Mouse (Mus musculus) CD4-positive, CD25-positive, alpha-beta regulatory T cell, adult 4 months (primary cell): Measurements from ENCODE around the gene Sh3gl1. TPM values are rescaled to one million over a fixed set of nuclear protein-coding genes. Genes with fewer than 3 reads are reported as not detected.

Source experiments
- ATAC-seq: one replicate; pipeline ENCODE4 v1.8.0; 2017
- polyA plus RNA-seq, 2 experiments: library from polyadenylated mRNA; unstranded; fragments of 100-300 nt; shearing (Covaris generic); gene quantifications; one replicate each; pipeline ENCODE4 v1.2.1; 2017

Sh3gl1 gene
- polyA plus RNA-seq, 2 experiments from 2014 or later: 93.7 to 110 TPM

DNA sequence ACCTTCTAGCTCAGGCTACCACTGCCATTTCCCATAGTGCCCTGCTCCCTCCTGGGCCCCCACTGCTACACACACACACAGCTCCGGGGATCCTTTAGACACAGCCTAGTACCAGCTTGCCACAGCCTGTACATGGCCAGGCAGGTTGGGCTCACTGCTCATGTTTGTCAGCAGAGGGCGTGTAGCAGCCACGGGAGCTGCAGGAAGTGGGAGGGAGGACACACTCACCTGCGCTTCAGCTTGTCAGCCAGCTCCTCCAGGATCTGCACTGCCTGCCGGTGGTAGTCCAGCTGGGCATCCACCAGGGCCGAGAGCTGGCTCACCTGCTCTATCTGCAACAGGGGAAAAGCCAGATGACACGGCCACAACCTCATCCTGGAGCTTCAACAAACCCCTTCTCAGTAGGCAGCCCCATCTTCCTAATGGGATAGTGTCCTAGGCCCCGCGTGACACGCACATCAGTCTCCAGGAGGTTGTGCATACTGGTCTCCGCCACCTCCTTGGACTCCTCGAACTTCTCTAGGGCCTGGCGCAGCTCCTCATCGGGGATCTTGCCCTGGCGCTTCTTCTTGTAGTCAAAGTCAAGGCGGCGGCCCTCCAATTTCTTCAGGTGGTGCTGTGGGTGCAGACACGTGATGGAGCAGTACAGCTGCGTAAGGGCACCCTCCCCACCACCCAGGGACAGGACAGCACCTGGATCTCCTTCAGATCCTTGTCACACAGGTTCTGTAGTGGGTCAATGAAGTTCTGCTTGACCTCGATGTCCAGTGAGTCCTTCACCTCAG is 17.9 kb downstream of the Sh3gl1 start:
- ATAC-seq: peak; percentile 37

DNA sequence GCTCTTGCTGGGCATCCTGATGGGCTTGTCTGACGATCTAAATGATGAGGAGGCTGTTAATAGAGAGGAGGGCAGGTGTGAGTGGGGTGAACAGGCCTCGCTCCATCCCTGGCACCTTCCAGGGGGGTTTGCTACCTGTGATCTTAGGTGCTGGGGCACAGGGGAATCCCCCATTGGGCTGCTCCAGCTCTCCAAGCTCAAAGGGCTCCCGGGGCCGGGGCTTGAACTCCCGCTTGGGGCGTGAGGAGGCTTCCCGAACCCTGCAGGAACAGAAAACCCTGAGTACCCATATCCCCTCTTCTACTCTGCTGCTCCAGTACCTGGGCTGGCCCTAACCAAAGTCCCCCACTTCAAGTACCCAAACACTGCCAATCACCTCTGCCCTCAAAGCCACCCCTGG is 18.6 kb downstream of the Sh3gl1 start:
- ATAC-seq: no peak

DNA sequence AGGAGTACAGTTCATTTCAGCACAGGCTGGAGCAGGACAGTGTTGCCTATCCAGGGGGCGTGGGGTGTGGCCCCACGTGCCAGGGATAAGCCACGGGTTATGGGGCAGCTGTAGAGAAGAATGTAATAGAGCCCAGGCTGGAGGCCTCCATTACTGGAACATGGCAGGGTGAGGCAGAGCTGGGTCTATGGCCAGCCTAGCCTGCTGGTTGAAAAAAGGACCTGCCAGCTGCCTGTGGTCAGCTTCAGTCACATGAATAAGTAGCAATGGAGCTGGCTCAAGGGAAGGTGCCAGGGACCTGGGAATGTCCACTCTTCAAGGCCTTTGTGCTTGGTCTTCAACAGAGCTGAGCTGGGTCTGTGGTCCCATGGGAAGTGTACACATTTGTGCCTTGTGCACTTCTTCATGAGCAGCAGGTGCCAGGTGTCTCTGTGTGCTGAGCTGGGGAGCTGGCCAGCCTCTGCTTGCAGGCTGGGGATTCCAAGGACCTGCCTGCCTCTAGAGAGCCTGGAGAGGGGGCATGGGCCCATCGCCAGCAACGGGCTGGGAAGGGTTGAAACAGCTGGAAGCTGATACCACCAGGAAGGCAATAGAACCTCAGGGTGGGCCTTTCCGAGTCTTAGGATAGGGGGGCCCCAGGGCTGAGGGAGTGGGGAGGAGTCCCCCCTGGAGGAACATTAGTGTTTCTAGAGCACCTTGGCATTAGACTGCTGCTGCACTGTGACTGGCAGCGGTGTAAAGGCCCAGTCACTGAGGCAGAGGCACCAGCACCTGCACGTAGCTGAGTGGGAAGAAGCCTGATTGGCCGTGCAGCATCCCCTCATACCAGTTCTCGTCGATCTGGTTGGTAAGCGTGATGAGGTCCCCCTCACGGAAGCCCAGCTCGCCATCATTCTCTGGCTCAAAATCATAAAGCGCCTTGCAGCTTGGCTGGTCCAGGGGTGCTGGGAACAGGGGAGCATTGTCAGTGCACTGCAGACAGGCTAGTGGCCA is 19.3 kb downstream of the Sh3gl1 start:
- no peak for ATAC-seq

DNA sequence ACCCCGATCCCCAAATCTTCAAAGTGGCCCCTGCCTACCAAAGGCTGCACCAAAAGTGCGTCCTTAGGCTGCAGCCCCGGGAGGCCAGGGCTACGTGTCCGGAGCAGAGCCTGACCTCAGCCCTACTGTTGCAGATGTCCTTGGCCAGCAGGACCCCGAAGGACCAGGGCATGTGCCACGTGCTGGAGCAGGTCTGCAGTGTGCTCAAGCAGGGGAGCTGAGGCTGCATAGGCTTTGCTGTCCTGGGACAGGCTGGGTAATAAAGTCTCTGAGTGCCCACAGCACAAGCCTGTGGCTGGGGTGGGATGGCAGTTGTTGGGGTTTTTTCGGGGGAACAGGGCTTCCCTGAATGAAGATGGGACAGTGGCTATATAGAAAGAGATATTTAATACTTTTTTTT is 20.1 kb downstream of the Sh3gl1 start:
- no peak for ATAC-seq

DNA sequence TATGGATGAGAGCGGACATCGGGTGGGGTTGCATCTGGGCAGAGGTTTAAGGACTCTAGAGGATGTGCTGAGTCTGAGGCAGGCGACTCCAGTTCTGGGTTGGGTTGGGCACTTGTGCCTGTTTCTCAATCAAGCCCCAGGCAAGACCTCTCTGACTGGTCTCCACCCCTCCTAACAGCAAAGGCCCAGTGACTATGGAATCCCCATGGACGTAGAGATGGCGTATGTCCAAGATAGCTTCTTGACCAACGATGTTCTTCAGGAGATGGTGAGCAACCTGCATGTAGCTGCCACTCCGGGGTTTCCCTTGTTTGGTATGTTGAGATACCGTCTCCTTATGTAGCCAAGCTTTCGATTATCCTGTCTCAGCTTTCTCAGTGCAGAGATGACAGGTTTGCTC is 21.1 kb downstream of the Sh3gl1 start:
- ATAC-seq: no peak

DNA sequence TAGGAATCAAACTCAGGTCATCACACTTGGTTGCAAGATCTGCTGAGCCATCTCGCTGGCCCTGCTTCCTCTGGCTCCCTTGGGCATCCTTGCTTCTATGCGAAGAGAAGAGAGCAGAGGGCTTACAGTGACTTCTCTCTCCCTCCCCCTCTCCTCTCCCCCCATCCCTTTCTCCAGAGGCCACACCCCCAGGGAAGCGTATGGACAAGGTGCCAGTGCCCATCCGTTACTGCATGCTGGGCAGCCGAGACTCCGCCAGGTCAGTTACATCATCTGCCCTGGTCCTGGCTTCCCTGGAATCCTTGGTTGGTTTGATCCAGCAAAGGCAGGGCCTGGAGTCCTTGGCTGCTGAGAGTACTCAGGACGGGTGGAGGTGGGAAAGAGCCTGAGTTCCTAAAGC is 25.0 kb downstream of the Sh3gl1 start:
- no peak for ATAC-seq

DNA sequence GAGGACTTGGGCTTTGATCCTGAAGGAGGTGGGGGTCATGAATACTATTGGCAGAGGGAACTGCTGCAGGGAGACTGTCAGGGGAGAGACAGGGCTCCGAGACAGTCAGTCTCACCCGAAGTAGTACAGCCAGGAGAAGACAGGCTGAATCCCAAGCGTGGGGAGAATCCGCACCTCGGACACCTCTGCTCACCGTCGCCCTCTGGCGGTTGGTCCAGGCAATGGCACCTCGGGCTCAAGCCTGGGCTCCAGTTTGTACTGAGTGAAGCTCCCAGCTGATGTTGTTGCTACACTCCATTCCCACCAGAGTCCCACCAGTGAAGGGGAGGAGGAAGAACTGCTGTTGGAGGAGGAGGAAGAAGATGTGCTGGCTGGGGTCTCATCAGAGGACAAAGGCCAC is 25.8 kb downstream of the Sh3gl1 start:
- ATAC-seq: no peak

DNA sequence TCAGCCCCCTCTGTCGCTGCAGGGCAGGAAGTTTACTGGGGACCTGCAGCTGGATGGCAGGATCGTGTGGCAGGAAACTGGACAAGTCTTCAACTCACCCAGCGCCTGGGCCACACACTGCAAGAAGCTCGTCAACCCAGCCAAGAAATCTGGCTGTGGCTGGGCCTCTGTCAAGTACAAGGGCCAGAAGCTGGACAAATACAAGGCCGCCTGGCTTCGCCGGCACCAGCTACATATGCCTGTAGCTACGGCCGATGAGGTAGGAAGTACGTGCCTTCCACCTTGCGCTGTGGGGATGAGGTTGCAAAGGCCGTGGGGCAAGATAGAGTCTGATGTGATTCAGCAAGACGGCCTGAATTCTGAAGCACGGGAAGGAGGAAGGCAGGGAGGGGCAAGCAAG is 26.2 kb downstream of the Sh3gl1 start:
- ATAC-seq: no peak

DNA sequence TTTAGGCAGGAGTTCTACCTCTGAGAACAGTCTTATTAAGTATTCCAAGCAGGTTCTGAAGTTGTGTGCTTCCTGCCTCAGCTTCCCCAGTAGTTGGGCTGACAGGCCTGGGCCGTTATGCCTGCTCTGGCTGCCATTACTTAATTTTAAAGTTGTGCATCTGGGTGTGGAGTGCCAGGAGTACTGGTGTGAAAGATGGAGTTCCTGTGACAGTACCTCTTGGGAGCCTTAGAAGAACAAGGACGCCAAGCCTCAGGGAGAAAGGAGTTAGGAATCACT is 26.5 kb downstream of the Sh3gl1 start:
- no peak for ATAC-seq

DNA sequence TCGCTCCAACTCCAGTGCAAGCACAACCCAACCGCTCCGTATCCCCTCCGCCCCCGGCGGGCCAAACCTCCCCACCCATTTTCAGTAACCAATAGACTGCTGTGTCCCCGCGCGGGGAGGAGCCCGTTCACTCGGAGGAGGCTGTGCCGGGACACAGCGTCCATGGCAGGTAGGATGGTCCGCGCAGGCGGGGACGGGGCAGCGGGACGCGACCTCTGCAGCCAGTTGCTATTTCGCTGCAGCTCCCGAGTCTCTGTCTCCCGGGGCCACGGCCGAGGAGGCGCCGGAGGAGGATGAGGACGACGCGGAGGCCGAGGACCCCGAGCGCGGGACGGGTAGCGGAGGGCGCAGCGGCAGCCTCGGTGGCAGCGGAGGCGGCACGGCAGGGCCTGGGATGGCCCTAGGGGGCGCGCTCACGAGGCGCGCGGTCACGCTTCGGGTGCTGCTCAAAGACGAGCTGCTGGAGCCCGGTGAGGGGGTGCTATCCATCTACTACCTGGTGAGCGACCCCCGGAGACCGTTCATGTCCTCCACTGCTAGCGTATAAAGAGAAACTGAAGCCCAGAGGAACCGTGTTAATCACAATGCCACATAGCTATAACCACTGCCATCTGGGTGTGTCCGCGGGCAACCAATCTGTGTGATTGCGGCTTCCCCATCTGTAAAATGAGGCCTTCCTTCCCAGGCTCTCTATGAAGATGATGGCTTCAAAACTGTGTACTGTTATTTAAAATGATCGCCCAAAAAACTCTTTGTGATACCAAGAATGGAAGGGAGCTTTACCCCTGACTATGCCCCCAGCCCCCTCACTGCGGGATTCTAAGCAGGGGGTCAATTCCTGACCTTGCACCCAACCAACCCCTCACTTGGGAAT is 27.1 kb downstream of the Sh3gl1 start:
- ATAC-seq: peak; percentile 84

DNA sequence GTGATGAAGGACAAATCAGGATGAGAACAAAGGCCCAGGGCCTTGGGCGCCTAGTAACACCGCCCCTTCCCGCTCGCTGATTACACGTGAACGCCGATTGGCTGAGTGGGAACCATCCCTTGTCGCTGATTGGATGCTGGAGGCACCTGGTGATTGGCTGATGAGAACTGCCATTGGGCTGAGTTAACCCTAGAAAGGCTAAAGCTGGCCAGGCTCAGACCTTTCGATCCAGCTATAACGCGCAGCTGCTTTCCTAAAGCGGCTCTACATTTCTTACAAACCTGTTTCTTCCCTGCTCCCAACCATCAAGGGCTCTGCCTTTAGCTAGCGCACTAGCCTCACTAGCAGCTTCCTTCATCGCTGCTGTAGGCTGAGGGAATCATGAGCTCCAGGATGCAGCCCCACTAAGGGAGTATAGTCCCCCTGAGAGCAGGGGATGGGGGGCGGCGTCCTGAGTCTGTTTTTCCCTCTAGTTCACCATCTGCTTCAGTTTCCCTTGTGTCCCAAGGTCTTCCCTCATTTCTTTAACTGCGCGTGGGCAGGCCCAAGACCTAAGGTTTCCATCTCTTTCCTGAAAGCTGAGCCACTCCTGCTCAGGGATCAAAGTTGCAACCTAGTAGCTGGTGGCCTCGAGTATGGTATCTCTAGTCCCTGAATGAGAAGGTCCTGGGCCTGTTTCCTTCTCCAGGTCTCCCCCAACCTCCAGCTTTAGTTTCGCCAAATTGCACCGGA is 27.9 kb downstream of the Sh3gl1 start:
- ATAC-seq: peak; percentile 88

DNA sequence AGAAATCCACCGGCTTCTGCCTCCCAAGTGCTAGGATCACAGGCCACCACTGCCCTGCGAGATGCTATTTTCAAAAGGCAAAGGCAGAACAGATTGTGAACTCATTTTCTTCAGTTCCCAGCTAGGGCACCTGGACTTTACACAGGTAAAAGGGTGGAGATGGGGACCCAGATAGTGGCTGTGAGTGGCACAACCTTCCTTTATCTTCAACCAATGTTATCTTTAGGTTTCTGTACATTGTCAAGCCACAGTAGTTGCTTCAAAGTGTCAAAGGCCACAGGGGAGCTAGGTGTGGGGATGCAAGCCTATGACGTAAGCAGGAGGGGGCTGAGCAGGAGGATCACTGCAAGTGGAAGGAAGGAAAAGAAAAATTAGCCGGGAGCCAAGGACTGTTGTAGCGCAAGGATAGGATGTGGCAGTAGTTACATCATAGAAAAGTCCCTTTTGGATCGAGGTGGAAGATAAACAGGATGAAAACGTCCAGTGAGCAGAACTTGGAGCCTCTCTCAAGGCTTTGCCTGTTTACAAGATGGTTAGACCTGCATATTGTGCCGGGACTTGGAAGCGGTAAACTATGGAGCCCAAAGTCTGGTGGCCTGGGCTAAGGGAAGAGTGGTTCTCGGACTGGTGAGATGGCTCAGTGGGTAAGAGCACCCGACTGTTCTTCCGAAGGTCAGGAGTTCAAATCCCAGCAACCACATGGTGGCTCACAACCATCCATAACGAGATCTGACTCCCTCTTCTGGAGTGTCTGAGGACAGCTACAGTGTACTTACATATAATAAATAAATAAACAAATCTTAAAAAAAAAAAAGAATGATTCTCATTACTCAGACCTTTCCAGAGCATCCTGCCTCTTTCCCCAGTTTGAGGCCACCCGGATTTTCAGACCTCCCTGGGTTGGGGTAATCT is 28.7 kb downstream of the Sh3gl1 start:
- peak; percentile 3 for ATAC-seq

DNA sequence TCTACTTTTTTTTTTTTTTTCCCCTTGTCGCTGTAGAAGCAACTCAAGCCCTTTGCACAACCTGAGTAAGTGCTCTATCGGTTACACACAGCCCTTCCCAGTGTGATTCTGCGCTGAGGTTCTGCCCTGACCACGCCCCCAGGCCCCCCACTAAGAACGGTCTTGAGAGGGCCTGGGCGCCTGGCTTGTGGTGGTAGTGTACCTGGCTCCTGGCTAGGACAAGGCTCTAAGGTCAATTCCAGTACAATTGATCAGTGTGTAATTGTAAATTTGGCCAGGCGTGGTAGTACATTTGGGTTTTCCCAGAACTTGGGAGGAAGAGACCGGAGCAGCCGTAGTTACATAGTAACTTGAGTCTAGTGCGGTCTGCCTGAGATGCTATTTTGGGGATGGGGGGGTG is 29.5 kb downstream of the Sh3gl1 start:
- no peak for ATAC-seq

DNA sequence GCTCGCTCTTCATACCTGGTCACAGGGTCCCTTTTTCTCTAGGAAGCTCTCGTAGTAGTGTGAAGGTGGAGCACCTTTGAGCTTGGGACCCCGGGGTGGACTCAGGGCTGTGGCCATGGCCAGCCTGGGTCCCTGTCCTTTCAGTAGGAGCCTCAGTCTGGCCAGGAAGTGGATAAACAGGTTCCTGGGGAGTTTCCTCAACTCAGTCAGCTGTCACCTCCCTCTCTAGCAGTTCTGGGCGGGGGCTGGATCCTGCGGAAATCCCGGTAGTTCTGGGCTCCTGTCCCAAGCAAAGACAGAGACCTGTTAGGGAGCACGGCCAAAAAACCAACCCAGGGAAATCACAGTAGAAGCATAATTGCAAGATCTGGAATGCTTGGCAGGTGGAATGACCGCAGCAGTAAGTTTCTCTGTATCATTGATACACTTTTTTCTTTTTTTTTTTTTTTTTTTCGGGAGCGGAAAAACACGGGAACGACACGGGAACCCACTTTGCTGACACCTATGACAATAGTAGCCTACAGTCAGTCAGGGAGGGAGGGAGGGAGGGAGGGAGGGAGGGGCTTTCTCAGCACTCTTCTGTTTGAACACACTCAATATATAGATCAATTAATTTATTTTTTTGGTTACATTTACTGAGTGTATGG is 30.9 kb downstream of the Sh3gl1 start, which contains the start of the genes Stap2 and Mpnd:
Gene Stap2, minus strand, starts transcription at position 170 of the 647 bp plus-strand sequence.
Gene Mpnd, plus strand, starts transcription at position 297 of the 647 bp plus-strand sequence.
- no peak for ATAC-seq

DNA sequence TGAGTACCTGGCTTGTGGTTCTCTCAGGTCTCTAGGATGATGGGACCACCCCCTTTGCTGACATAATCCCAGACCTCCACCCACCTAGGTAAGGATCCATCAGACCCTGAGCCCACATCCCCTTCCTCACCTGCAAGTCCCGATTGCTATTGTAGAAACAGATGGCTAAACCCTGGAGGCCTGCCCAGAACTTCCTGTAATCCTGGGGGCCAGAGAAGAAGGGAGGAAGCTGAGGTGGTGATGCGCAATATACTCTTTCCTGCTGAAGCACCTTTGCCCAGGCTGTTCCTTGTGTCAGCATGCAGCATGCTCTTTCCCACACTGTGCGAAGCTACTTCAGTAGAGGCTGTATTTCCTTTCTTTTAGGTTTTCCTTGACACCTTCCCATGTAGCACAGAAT is 33.4 kb downstream of the Sh3gl1 start:
- ATAC-seq: no peak

DNA sequence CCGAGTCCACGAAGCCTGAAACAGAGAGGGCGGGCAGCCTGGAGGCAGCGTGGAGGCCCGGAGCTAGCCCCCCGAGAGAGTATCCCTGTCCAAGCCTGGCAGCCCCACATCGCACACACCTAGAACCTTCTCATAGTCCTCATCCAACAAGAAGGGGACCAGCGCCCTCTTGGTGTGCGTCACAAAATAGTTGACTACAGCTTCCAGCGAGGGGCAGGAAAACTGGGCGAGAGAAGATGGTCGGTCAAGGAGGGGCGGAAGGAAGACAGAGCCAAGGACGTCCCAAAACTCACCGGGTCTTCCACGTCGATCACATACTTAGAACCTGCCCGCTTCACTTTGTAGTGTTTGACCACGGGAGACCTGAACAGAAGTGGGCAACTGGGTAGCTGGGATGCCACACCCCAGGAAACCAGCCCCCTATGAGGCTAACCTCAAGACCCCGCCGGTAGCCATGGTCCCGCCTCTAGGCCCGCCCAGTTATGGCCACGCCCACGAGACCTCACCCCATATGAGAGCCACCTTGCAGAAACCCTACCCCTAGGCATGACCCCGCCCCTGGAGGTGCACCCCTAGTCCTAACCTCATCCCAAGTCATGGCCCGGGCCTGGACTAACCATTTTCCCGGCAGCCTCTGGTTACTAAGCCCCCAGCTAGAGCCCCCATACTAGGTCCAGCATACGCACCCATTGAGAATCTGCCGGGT is 36.5 kb downstream of the Sh3gl1 start:
- ATAC-seq: no peak

DNA sequence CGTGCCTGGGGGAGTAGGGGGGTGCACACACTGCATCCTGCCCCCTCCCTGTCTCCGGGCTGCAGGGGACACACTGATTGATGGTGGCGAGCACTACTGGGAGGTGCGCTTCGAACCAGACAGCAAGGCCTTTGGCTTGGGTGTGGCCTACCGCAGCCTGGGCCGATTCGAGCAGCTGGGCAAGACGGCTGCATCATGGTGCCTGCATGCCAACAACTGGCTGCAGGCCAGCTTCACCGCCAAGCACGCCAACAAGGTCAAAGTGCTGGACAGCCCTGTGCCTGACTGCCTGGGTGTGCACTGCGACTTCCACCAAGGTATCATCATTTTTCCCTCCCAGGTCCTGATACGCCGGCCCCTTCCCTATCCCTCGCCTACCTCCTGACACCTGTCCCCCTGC is 40.4 kb downstream of the Sh3gl1 start:
- no peak for ATAC-seq

DNA sequence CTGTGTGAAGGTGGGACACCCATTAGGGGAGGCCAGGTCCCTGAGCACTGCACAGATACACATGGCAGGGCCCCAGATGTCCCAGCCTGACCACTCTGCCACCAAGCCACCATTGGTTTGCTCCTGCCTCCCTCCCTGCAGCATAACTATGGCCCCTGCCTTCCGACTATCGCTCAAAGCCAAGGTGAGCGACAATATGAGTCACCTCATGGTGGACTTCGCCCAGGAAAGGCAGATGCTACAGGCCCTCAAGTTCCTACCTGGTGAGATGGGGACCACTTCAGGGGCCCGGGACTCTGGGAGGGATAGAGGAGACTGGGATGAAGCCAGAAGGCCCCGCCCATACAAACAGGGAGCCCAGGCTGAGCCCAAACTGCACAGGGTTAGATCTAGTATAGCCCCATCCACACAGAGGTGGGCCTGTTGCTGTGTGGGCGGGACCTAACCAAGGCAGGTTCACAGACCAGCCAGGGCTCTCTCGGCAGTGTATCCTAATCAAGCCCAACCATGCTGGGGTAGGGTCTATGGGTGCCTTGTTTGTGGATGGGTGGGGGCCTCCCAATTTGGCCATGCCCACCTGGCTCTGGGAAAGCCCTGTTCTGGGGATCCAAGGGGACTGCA is 46.0 kb downstream of the Sh3gl1 start:
- ATAC-seq: no peak
